Comparison of ENCODE assay signal across 23 mouse cellular contexts in genomic region chr4:120167778-120168177, GRCm38 (mm10). TPM values are rescaled to one million over a fixed set of nuclear protein-coding genes. Genes with fewer than 3 reads are reported as not detected.
"Had no signal": no experiment of that assay in that cellular context is flagged by ENCODE, and none has a peak within 500 bp of the region (broad histone marks: within the 10 kb centered on the region; RNA-seq: fewer than 3 reads in every experiment).

No protein-coding gene starts in this region.

- H3K36me3 ChIP-seq: liver, embryonic 13.5 days; liver, embryonic 15.5 days; lung, embryonic 15.5 days; midbrain, embryonic 12.5 days; midbrain, embryonic 15.5 days; neural tube, embryonic 12.5 days; stomach, embryonic 15.5 days had no signal

- DNase-seq: liver, embryonic 13.5 days; liver, postnatal 0 days; lung, adult 2 months; lung, postnatal 14 days; lung, postnatal 36 days; retina, postnatal 1 day; right cerebral cortex, adult 18-20 months; right cerebral cortex, postnatal 25 days; right cerebral cortex, postnatal 4 days; thymus, adult 2 months; thymus, postnatal 36 days had no signal

- H3K27me3 ChIP-seq: liver, embryonic 13.5 days; liver, embryonic 15.5 days; lung, embryonic 15.5 days; midbrain, embryonic 15.5 days; neural tube, embryonic 12.5 days; stomach, embryonic 15.5 days had no signal

- H3K4me2 ChIP-seq: liver, embryonic 13.5 days; liver, embryonic 15.5 days; lung, embryonic 15.5 days; midbrain, embryonic 12.5 days; midbrain, embryonic 15.5 days; neural tube, embryonic 12.5 days; stomach, embryonic 15.5 days had no signal

- ATAC-seq: liver, postnatal 0 days; lung, postnatal 0 days; midbrain, embryonic 15.5 days had no signal

- H3K27ac ChIP-seq: liver, embryonic 13.5 days; liver, embryonic 15.5 days; lung, embryonic 15.5 days; macrophage; midbrain, embryonic 12.5 days; midbrain, embryonic 15.5 days; neural tube, embryonic 12.5 days; stomach, embryonic 15.5 days; stomach, postnatal 0 days had no signal

- H3K9ac ChIP-seq: liver, embryonic 13.5 days; liver, embryonic 15.5 days; liver, postnatal 0 days; lung, embryonic 15.5 days; midbrain, embryonic 12.5 days; midbrain, embryonic 15.5 days; neural tube, embryonic 12.5 days; stomach, embryonic 15.5 days had no signal

- H3K4me3 ChIP-seq: liver, embryonic 13.5 days; liver, embryonic 15.5 days; lung, embryonic 15.5 days; megakaryocyte, embryonic 14.5 days; midbrain, embryonic 12.5 days; midbrain, embryonic 15.5 days; neural tube, embryonic 12.5 days; stomach, embryonic 15.5 days had no signal

- H3K9me3 ChIP-seq: liver, embryonic 13.5 days; liver, embryonic 15.5 days; lung, embryonic 15.5 days; megakaryocyte, embryonic 14.5 days; midbrain, embryonic 12.5 days; midbrain, embryonic 15.5 days; neural tube, embryonic 12.5 days; stomach, embryonic 15.5 days had no signal

- H3K4me1 ChIP-seq: liver, embryonic 13.5 days; liver, embryonic 15.5 days; megakaryocyte, embryonic 14.5 days had no signal

RNA-seq across cellular contexts. Expression of gene Edn2, which starts 6.8 kb away (rescaled TPM):
- polyA plus RNA-seq: liver, embryonic 15.5 days; macrophage; midbrain, embryonic 12.5 days; neural tube, embryonic 12.5 days; spleen, adult 2 months; testis, adult 2 months had no signal
